Mouse (Mus musculus): Measurements from ENCODE around the gene Klhl1. TPM values are rescaled to one million over a fixed set of nuclear protein-coding genes. Genes with fewer than 3 reads are reported as not detected.

The Klhl1 gene
- 4.1 TPM for polyA plus RNA-seq (2015; fragmentation: Illumina TruSeq; extraction: RNeasy Lipid Tissue Mini Kit (QIAGEN cat#74804); ENCODE audit: low read depth, low replicate concordance)

GRCm38 (mm10) chr14:96518954-96519682 lies at the start of gene Klhl1:
Gene Klhl1, minus strand, starts transcription at chr14:96519102.

Data from brain, adult 10 weeks (tissue).